Mouse (Mus musculus) urinary bladder, postnatal 36 days (tissue): ENCODE measurements around the gene Cnppd1.

ENCODE experiments used
- DNase-seq, 2 experiments: peaks; one replicate each; pipeline ENCODE4 v3.0.0; 2022; ENCODE audit warnings: low spot score in 2 of 2, mixed read lengths in 1 of 2

Cnppd1 gene

DNA sequence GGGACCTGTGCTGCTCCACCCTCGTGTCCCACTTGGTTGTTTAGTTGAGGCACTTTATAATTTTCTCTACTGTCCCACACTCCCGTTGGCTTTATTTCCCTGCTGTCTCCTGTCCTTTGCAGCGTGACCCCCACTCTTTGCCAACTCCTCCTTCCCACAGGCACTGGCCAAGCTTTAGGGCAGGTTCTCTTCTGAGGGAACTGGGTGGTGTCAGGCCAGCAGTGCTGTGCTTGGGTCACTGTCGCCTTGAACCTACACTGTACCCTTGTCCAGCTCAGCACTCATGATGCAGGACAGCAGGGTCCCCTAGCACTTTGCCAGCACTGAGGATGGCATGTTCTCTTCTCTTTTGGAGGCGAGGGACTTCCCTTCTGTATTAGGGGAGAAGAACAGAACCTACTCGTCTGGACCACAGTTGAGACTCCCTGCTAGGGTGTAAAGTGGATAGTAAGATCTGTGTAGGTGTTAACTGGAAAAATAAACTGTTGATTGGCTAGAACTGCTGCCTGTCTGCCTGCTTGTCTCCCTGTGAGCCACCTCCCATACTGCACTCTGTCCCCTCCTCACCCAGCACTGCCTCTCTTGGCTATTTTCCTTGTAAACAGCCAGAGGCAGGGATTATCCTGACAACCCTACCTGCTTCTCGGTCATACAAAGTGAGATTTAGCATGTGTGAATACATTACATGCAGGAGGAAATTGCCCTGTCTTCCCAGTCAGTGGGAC, 5.1 kb upstream of the Cnppd1 start:
- no peak for DNase-seq

GRCm38 (mm10) chr1:75145589-75145988, 3.1 kb upstream of the Cnppd1 start:
- no peak for DNase-seq

GRCm38 (mm10) chr1:75141486-75142190, 873 bp downstream of the Cnppd1 start:
- DNase-seq: peak; percentile 66 to 78

DNA sequence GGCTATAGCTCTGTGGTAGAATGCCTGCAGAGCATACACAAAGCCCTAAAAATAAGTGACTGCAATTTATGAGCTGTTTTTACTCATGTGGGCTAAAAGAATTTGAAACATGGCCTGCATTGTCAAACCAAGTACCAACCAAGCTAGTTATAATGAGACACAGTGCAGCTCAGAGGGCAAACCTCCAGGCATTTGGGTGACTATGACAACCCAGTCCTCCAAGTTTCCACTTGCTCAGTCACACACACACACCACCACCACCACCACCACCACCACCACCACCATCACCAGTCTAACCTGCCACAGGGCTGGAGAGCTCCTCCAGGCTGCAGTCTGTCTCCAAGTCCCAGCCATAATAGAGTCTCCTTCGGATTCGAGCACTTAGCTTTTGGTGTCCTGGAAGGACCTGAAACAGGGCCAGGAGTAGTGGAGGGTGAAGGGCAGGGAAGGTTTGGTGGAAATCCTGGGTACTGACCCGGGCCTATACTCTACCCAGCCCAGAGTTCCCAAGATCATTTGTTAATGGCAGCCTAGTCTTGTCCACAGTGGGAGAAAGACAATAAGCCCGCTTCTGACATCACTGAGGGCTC, 1.8 kb downstream of the Cnppd1 start:
- DNase-seq: no peak

GRCm38 (mm10) chr1:75138448-75138847, 4.1 kb downstream of the Cnppd1 start:
- DNase-seq: no peak

DNA sequence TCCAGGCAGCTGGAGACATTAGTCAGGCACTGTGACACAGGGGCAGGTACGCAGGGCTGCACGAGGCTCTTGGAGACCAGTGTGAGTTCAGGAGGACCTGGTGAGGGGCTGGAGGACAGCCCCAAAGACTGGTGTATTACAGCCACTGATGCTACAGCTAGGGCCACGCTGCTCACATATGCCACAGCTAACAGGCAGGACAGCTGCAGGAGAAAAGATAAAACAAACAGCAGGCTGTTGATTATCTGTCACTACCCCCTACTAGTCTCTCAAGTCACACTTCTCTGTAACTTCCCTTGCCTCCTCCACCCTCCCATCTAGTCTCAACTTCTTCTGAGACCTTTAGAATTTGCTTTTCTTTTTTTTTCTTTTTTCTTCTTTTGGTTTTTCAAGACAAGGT, 5.8 kb downstream of the Cnppd1 start:
- no peak for DNase-seq

- no peak for DNase-seq
Measured at GRCm38 (mm10) chr1:75136293-75136692, 6.2 kb downstream of the Cnppd1 start.

GRCm38 (mm10) chr1:75133421-75134207, 8.9 kb downstream of the Cnppd1 start, which contains the start of gene Slc23a3:
TSS of gene Slc23a3 (minus strand) at chr1:75133890.
- DNase-seq: no peak

DNA sequence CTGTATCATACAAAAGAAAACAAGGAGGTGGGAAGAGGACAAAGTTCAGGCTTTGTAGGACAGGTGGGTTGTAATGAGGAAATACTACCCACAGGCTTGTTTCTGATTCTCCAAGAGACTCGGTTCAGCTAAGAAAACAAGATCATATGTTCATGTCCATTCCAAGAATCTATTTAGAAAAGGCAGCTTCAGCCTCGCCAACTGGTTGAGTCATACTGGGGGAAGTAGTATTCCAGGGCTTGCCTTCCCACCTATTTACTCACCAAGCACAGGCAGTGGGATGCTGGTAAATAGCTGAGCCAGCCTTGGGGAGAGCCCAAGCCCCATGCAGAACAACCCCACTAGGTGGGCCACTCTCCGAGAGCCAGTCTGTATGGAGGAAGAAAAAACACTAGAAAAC, 13.9 kb downstream of the Cnppd1 start:
- DNase-seq: no peak

- DNase-seq: no peak
Measured at GRCm38 (mm10) chr1:75125418-75125817, 17.1 kb downstream of the Cnppd1 start.

DNA sequence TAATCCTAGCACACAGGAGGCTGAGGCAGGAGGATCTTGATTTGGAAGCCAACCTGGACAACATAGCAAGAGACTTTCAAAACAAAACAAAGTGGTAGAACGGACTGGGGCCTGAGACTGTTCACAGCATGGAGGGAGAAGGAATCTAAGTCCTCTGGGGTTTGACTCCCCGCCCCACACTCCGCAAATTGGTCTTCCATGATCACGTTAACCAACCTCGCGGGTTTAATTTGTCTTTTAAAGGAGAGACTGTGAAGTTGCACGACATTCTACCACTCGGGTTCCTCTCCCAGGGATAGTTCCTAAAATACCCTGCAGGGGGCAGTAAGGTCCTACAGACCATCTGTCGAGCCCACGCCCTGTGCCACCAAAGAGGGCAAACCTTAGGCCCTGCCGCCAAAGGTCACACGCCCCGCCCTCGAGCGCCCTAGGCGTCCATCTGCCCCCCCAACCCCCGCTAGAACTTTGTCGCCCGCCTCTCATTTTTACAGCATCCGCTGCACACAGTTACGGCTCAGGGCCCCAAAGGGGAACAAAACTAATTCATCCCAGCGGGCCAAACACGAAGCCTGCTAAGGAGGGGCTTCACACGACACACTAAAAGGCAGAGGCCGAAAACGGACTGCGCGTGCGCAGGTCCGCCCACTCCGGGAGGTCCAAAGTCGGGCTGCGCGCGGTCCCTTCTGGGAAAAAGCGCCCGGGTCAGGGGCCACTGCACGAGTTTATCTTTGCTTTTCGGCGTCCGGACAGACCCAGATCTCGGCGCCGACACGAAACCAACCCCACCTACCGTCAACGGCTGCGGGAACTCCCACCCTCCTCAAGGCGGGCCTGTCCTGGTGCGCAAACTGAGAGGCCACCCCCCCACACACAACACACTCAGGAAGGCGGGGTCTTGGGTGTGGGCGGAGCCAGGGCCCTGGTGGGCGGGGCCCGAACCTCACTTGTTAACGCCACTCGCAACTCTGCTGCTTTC, 17.9 kb downstream of the Cnppd1 start, which contains the start of gene Nhej1:
Nhej1 (minus strand) TSS at position 855 of the 976 bp plus-strand sequence.
- peak; percentile 89 to 93 for DNase-seq

- no peak for DNase-seq
Measured at GRCm38 (mm10) chr1:75122211-75122610, 20.3 kb downstream of the Cnppd1 start.
